Mouse (Mus musculus): Measurements from ENCODE around the gene Cnr1.

The Cnr1 gene

GRCm38 (mm10) chr4:33941557-33941956 is 17.2 kb downstream of the Cnr1 start:
- DNase-seq (ENCODE audit: low spot score): no peak

DNA sequence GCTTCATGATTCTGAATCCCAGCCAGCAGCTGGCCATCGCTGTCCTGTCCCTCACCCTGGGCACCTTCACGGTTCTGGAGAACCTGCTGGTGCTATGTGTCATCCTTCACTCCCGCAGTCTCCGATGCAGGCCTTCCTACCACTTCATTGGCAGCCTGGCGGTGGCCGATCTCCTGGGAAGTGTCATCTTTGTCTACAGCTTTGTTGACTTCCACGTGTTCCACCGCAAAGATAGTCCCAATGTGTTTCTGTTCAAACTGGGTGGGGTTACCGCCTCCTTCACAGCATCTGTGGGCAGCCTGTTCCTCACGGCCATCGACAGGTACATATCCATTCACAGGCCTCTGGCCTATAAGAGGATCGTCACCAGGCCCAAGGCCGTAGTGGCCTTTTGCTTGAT is 19.5 kb downstream of the Cnr1 start:
- DNase-seq (ENCODE audit: low spot score): no peak

- DNase-seq (ENCODE audit: low spot score): no peak
Measured at GRCm38 (mm10) chr4:33945742-33946141, 21.3 kb downstream of the Cnr1 start.

DNA sequence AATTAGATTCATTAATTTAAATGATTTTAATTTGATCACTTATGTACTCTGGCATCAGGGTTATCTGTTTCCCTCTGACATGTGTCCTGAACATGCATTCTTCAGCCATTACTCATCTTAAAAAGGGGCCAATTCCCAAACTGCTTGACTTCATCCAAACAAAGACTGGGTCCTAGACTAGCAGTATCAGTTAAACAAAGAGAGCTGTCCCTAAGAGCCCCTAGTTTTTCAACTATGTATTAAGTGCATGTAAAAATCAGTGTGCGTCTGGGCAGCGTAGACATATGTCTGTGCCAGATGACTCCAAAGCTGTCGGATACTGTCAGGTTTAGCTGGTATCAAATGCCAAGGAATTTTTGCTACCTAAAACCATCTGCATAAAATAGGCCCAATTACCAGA is 23.2 kb downstream of the Cnr1 start:
- DNase-seq (ENCODE audit: low spot score): no peak

- DNase-seq (ENCODE audit: low spot score): no peak
Measured at GRCm38 (mm10) chr4:33957398-33957797, 33.0 kb downstream of the Cnr1 start.

GRCm38 (mm10) chr4:33958515-33958914 is 34.1 kb downstream of the Cnr1 start:
- no peak for DNase-seq (ENCODE audit: low spot score)

- no peak for DNase-seq (ENCODE audit: low spot score)
Measured at GRCm38 (mm10) chr4:33959841-33960240, 35.4 kb downstream of the Cnr1 start.

DNA sequence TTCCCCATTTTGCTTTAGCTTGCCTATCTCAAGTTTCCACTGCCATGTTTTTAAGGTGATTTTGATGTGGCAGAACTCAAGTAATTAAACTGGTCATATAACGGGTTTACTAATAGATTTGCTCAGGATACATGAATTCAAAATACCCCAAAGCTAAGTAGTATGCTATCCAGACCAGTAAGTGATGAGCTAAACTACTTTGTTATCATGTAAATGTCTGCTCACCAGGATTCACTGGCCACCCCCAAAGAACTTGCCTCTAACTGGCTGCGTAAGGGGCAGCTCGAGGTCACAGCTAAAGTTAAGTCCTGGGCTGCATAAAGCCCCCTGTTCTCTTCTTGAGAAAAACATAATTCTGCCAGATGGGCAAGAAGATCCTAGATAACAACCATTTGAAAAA is 46.3 kb downstream of the Cnr1 start:
- no peak for DNase-seq (ENCODE audit: low spot score)

- DNase-seq (ENCODE audit: low spot score): no peak
Measured at GRCm38 (mm10) chr4:33988466-33989089, 64.2 kb downstream of the Cnr1 start.

DNA sequence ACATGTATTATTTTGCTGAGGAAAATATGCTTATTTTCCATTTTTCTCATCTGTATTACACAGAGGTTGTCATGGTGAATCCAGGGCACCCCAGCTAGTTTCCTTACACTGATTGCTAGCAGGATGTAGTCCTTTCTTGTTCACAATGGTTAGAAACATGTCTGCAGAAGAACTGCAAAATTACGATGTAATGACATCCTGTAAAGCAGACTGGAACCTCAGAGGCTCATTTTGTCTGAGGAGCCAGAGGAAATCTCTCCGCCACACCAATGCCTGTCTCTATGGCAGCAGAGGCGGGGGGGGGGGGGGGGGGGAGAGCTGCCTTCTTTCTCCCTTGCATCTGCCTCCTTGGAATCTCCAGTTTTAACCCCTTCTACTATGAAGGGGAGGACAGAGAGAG is 68.3 kb downstream of the Cnr1 start:
- no peak for DNase-seq (ENCODE audit: low spot score)

GRCm38 (mm10) chr4:33996382-33996781 is 72.0 kb downstream of the Cnr1 start:
- no peak for DNase-seq (ENCODE audit: low spot score)
